Mouse (Mus musculus) spleen, adult 2 months (tissue): ENCODE measurements around the gene Ppt2.

ENCODE experiments used
- CTCF ChIP-seq: fragments of 200-500 bp; IDR thresholded peaks from 2 replicates; pipeline ENCODE4 v1.5.1; 2011; ENCODE audit warnings: mild to moderate bottlenecking, inconsistent platforms; ENCODE audit not compliant: insufficient read depth, insufficient read length, insufficient replicate concordance; ENCODE audit errors: extremely low read depth
- POLR2A ChIP-seq: fragments of 200-500 bp; IDR thresholded peaks from 2 replicates; pipeline ENCODE4 v1.6.1; 2011; ENCODE audit warnings: low read depth, low read length, inconsistent platforms

GRCm38 (mm10) chr17:34597566-34598095 is 30.7 kb downstream of the Ppt2 start, which contains the start of gene Ager:
- TF ChIP-seq CTCF (no peak), POLR2A (no peak)
